Mouse (Mus musculus): ENCODE measurements around the gene Tmem247.
A peak's percentile ranks its signal among the peaks of the same experiment; 100 is the strongest.

Tmem247 gene

GRCm38 (mm10) chr17:86915540-86915939 is 1.6 kb upstream of the Tmem247 start:
- no peak for DNase-seq

GRCm38 (mm10) chr17:86918786-86919185 is 1.6 kb downstream of the Tmem247 start:
- peak; percentile 60 for DNase-seq

GRCm38 (mm10) chr17:86919729-86920128 is 2.6 kb downstream of the Tmem247 start:
- DNase-seq = no peak

- DNase-seq = peak; percentile 32
These were observed 7.5 kb downstream of the Tmem247 start for GRCm38 (mm10) chr17:86924679-86925078.

GRCm38 (mm10) chr17:86926836-86927235 is 9.7 kb downstream of the Tmem247 start:
- no peak for DNase-seq

- DNase-seq = no peak
These were observed 12.2 kb downstream of the Tmem247 start for GRCm38 (mm10) chr17:86929355-86929754.

GRCm38 (mm10) chr17:86929981-86930380 is 12.8 kb downstream of the Tmem247 start:
- DNase-seq = no peak

GRCm38 (mm10) chr17:86932896-86933295 is 15.7 kb downstream of the Tmem247 start:
- no peak for DNase-seq

- no peak for DNase-seq
These were observed 19.9 kb downstream of the Tmem247 start for GRCm38 (mm10) chr17:86937064-86937463.

- DNase-seq = peak; percentile 90
These were observed 20.5 kb downstream of the Tmem247 start for GRCm38 (mm10) chr17:86937497-86938155.

- no peak for DNase-seq
These were observed 21.5 kb downstream of the Tmem247 start for GRCm38 (mm10) chr17:86938683-86939082.

- no peak for DNase-seq
These were observed 25.0 kb downstream of the Tmem247 start for GRCm38 (mm10) chr17:86942112-86942511.

GRCm38 (mm10) chr17:86943158-86943557 is 26.0 kb downstream of the Tmem247 start:
- DNase-seq = no peak

- peak; percentile 19 for DNase-seq
These were observed 28.9 kb downstream of the Tmem247 start for GRCm38 (mm10) chr17:86946078-86946477.

GRCm38 (mm10) chr17:86947840-86948796 is 31.0 kb downstream of the Tmem247 start, which contains the start of gene Atp6v1e2:
TSS of gene Atp6v1e2 (minus strand) at chr17:86947897.
- no peak for DNase-seq

- no peak for DNase-seq
These were observed 31.7 kb downstream of the Tmem247 start for GRCm38 (mm10) chr17:86948801-86949200.

- DNase-seq = no peak
These were observed 40.1 kb downstream of the Tmem247 start for GRCm38 (mm10) chr17:86957239-86957638.

GRCm38 (mm10) chr17:86957968-86958367 is 40.8 kb downstream of the Tmem247 start:
- no peak for DNase-seq

GRCm38 (mm10) chr17:86961301-86961841 is 44.2 kb downstream of the Tmem247 start:
- DNase-seq = peak; percentile 49

- DNase-seq = peak; percentile 96
These were observed 45.2 kb downstream of the Tmem247 start for GRCm38 (mm10) chr17:86962297-86962893.

GRCm38 (mm10) chr17:86962894-86963585 is 45.9 kb downstream of the Tmem247 start, which contains the start of gene Rhoq:
TSS of gene Rhoq (plus strand) at chr17:86963082.
- DNase-seq = peak; percentile 93

GRCm38 (mm10) chr17:86963586-86963902 is 46.4 kb downstream of the Tmem247 start:
- no peak for DNase-seq
